Mouse (Mus musculus) left cerebral cortex, adult 2 months (tissue): ENCODE results near the gene Fgfr2. TPM values are rescaled to one million over a fixed set of nuclear protein-coding genes. Genes with fewer than 3 reads are reported as not detected.

ENCODE experiments used
- DNase-seq, 2 experiments: peaks; one replicate each; pipeline ENCODE4 v3.0.0; 2021 to 2022; ENCODE audit warnings: low spot score in 2 of 2, mixed read lengths in 1 of 2; ENCODE audit errors: extremely low spot score in 1 of 2
- H3K27ac ChIP-seq: fragments of 200-600 bp; 2 replicates; pipeline ENCODE4 v1.8.1; 2022
- H3K4me3 ChIP-seq: fragments of 200-600 bp; 2 replicates; pipeline ENCODE4 v1.8.1; 2022
- CTCF ChIP-seq: fragments of 200-600 bp; IDR thresholded peaks from 2 replicates; pipeline ENCODE4 v1.8.1; 2022; ENCODE audit warnings: antibody characterized with exemption, mild to moderate bottlenecking, moderate library complexity
- intact Hi-C: fragments of 180-260 bp; cut with DNase I; formaldehyde crosslinking; loops from one replicate; pipeline ENCODE4 v1.15.1; 2025
- total RNA-seq, 2 experiments: library from RNA; stranded (reverse); gene quantifications; 2 replicates each; pipeline ENCODE4 v1.2.3; 2021

Fgfr2 gene
- total RNA-seq, 2 experiments from 2014 or later: 47.3 to 47.4 TPM

DNA sequence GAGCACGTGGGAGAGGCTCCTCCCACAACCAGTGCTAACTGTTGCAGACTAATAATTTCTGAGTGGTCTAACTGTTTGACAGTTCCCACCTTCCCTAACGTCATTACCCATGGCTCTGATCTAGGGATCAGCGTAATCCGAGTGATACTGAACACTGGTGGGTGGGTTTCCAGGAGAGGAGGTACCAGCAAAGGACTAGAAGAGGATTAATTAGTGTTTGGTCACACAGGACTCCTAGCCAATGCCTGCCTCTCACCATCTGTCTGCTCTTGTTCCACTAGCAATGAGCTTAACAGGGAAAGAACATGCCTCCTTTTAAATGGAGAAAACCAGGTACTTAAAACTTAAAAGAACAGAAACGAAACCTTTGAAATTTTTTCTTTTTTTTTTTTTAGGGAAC is 364.3 kb downstream of the Fgfr2 start:
- no peak for DNase-seq
- TF ChIP-seq CTCF: no peak
- Histone ChIP-seq H3K4me3 (no peak overlapping the region), H3K27ac (no peak overlapping the region; the same call in 1 of the 2 replicates)
- intact Hi-C loops: no loop called here

DNA sequence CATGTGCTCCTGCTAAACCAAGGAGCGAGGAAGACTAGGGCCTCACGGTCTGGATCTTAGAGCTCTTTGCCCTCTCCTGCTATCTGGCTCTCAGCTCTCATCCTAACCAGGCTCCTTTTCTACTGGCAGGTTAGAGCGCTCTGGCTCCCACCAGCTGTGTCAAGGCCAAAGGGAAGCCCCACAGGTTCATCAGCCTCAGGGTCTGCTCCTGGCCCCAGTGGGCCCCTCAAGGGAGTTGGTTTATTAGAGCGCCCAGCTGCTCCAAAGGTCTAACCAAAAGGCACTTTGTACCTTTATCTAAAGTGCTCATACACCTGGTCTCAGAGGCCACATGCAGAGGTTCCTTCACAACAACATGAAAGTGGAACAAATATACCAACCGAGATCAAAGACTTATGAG is 366.8 kb downstream of the Fgfr2 start:
- no peak for DNase-seq
- no peak for TF ChIP-seq CTCF
- H3K27ac ChIP-seq: no peak overlapping the region
- H3K4me3 ChIP-seq: no peak overlapping the region
- intact Hi-C loops: no loop called here

- H3K27ac ChIP-seq: peak overlapping the region; percentile 61
- intact Hi-C loops: no loop called here
Measured at GRCm38 (mm10) chr7:132754389-132754750, 368.8 kb downstream of the Fgfr2 start.

DNA sequence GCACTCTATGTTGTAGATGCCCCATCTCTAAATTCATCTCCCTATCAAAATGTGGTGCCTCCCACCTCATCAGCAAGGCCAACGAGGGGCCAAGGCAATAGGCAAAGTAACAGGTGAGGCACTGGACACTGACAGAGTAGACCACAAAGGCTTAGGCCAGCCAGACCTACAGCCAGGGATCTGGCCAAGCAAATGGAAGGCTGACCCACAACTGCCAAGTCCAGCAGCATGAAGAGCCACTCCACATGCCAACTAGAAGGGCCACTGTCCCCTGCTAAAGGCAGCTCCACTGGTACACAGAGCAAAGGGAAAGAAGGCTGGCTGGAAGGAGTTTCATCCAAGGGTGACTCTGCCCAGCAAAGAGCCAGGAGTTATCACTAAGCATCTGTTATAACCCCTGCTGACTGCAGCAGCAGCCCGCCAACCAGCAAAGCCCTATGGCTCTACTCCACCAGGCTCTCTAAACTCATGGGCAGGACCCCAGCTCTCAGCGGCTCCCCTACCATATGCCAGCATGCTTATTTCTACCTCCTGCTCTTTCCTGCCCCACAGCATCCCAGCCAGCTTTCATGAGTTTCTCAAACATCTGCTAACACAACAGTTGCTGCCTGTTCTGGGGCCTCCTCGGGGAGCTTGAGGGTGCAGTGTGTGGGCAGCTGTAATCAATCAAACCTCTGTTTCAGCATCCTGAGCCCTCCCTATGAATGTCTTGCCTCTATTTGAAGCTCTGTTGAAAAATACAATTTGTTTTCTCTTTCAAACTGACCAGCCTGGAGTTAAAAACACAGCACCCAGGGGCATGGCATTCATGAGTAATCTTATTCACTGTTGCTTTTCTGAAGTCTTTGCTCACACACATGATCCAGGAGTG is 369.4 kb downstream of the Fgfr2 start:
- Histone ChIP-seq H3K27ac (peak overlapping the region; percentile 61), H3K4me3 (no peak overlapping the region)
- DNase-seq: no peak
- no peak for TF ChIP-seq CTCF
- intact Hi-C loops: no loop called here

More at GRCm38 (mm10) chr7:132754389-132754750, 368.8 kb downstream of the Fgfr2 start:
- no peak for DNase-seq
- TF ChIP-seq CTCF: no peak
- H3K4me3 ChIP-seq: no peak overlapping the region

- Histone ChIP-seq H3K4me3 (no peak overlapping the region), H3K27ac (peak overlapping the region; percentile 21; the same call in 1 of the 2 replicates)
- no peak for DNase-seq
- no peak for TF ChIP-seq CTCF
- intact Hi-C loops: no loop called here
Measured at GRCm38 (mm10) chr7:132751716-132752115, 371.4 kb downstream of the Fgfr2 start.

- Histone ChIP-seq H3K4me3 (no peak overlapping the region), H3K27ac (no peak overlapping the region)
- intact Hi-C loops: no loop called here
- no peak for DNase-seq
- no peak for TF ChIP-seq CTCF
Measured at GRCm38 (mm10) chr7:132749504-132749903, 373.6 kb downstream of the Fgfr2 start.

GRCm38 (mm10) chr7:132748076-132748769 is 374.9 kb downstream of the Fgfr2 start:
- H3K4me3 ChIP-seq: no peak overlapping the region
- no peak for DNase-seq
- TF ChIP-seq CTCF: no peak
- intact Hi-C loops: no loop called here
- H3K27ac ChIP-seq: no peak overlapping the region; the same call in 1 of the 2 replicates

DNA sequence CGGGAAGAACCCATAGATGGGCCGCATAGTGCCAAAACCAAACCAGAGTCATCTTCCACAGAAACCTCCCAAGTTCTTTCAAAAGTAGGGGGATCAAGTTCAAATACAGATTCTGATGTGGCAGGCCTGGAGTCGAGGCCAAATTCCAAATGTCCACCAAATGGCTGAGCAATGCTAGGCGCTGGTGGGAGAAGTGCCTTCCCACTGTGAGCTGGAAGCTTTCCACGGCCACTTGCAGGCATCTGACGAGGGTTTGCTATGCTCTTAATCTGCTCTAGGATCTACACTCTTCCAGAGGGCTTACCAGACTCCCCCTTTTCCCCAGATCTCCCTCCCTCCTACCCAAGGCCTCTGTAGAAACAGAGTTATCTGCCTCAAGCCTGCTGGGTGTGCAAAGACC is 376.1 kb downstream of the Fgfr2 start:
- Histone ChIP-seq H3K4me3 (no peak overlapping the region), H3K27ac (no peak overlapping the region)
- TF ChIP-seq CTCF: no peak
- no peak for DNase-seq
- intact Hi-C loops: no loop called here

DNA sequence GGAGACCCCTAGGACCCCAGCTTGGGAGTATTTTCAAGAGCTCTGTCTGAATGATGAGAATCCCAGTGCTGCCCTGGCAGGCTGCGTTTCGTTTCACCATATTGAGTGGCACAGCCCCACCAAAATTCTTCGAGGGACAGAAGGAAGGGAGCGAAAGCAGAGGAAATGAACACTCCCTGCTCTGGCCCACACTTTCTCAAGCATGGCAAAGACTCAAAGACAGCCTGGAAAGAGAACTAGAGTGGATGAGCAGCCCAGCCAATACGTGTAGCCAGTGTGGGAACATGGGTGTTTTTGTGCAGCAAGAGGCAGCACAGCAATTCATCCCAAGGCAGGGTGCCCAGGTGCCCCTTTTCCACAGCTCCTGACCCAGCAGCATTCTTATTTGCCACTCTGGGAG is 380.2 kb downstream of the Fgfr2 start:
- TF ChIP-seq CTCF: no peak
- intact Hi-C loops: no loop called here
- H3K27ac ChIP-seq: peak overlapping the region; percentile 70
- H3K4me3 ChIP-seq: no peak overlapping the region
- no peak for DNase-seq

DNA sequence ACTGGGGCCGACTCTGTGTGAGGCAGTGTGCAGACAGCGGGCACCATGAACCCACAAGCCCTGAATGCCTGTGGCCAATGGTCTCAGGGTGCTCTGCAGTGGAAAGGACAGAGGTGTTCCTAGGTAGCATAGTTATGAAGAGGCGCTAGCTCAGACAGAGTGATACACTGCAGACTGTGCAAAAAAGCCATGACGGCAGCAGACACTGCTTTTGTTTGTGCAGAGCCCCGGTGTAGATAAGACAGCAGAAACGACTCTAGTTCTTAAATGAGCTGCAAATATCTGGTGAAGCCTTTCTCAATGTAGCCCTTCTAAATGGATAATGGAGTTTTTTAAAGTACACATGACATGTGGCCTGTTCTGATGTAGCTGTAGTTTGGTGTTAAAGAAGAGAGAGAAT is 383.3 kb downstream of the Fgfr2 start:
- H3K27ac ChIP-seq: no peak overlapping the region
- DNase-seq: no peak
- no peak overlapping the region for H3K4me3 ChIP-seq
- no peak for TF ChIP-seq CTCF
- intact Hi-C loops: no loop called here

GRCm38 (mm10) chr7:132738844-132739243 is 384.3 kb downstream of the Fgfr2 start:
- Histone ChIP-seq H3K4me3 (no peak overlapping the region), H3K27ac (no peak overlapping the region)
- DNase-seq: no peak
- TF ChIP-seq CTCF: no peak
- intact Hi-C loops: no loop called here

- peak overlapping the region; percentile 73 for H3K27ac ChIP-seq
- intact Hi-C loops: no loop called here
- DNase-seq: peak in 1 of 2 experiments; percentile 57
- no peak overlapping the region for H3K4me3 ChIP-seq
- TF ChIP-seq CTCF: no peak
Measured at GRCm38 (mm10) chr7:132736099-132736862, 386.9 kb downstream of the Fgfr2 start.
